Mouse (Mus musculus) heart, embryonic 14.5 days (tissue): ENCODE results near the gene Sh3glb1. TPM values are rescaled to one million over a fixed set of nuclear protein-coding genes. Genes with fewer than 3 reads are reported as not detected.

Experiments used
- ATAC-seq: fragments of 200-750 bp; cut with Nextera tagmentation; 2 replicates; pipeline ENCODE4 v1.8.0; 2017; ENCODE audit warnings: low read depth, moderate TSS enrichment; ENCODE audit not compliant: insufficient number of reproducible peaks, insufficient read depth, low FRiP score
- H3K27ac ChIP-seq, 2 experiments: fragments of 200-500 bp in 1 of 2; fragments of 300-500 bp in 1 of 2; sonication (generic) in 1 of 2; replicated peaks in 1 of 2; 2 replicates each; pipeline ENCODE4 v1.5.1; 2012 to 2014; ENCODE audit warnings: low read depth in 2 of 2, low read length in 2 of 2, control low read depth in 1 of 2, mild to moderate bottlenecking in 1 of 2, mixed read lengths in 1 of 2; ENCODE audit not compliant: control insufficient read depth in 1 of 2, insufficient read depth in 1 of 2
- H3K27me3 ChIP-seq: fragments of 300-500 bp; sonication (generic); 2 replicates; pipeline ENCODE4 v1.6.1; 2014; ENCODE audit warnings: mild to moderate bottlenecking, low read length, control low read depth; ENCODE audit not compliant: control insufficient read depth, insufficient read depth
- H3K36me3 ChIP-seq: fragments of 300-500 bp; sonication (generic); 2 replicates; pipeline ENCODE4 v1.6.1; 2014; ENCODE audit warnings: mild to moderate bottlenecking, control low read depth, low read length, mixed read lengths; ENCODE audit not compliant: control insufficient read depth, insufficient read depth
- H3K4me1 ChIP-seq, 2 experiments: fragments of 200-500 bp in 1 of 2; fragments of 300-500 bp in 1 of 2; sonication (generic) in 1 of 2; 2 replicates each; pipeline ENCODE4 v1.6.1; 2012 to 2014; ENCODE audit warnings: low read length in 2 of 2, control low read depth in 1 of 2, mixed read lengths in 1 of 2; ENCODE audit not compliant: control insufficient read depth in 2 of 2, insufficient read depth in 2 of 2
- H3K4me2 ChIP-seq: fragments of 300-500 bp; sonication (generic); 2 replicates; pipeline ENCODE4 v1.6.1; 2014; ENCODE audit warnings: mild to moderate bottlenecking, low read length
- H3K4me3 ChIP-seq, 2 experiments: fragments of 200-500 bp in 1 of 2; fragments of 300-500 bp in 1 of 2; sonication (generic) in 1 of 2; 2 replicates each; pipeline ENCODE4 v1.5.1; 2012 to 2014; ENCODE audit warnings: low read length in 2 of 2, mild to moderate bottlenecking in 2 of 2, control low read depth in 1 of 2, low read depth in 1 of 2, moderate library complexity in 1 of 2; ENCODE audit not compliant: control insufficient read depth in 1 of 2, insufficient read depth in 1 of 2
- H3K9ac ChIP-seq: fragments of 300-500 bp; sonication (generic); 2 replicates; pipeline ENCODE4 v1.6.1; 2014; ENCODE audit warnings: mild to moderate bottlenecking, low read length
- H3K9me3 ChIP-seq: fragments of 300-500 bp; sonication (generic); 2 replicates; pipeline ENCODE4 v1.6.1; 2016; ENCODE audit warnings: low read length, control low read depth; ENCODE audit not compliant: control insufficient read depth
- WGBS: fragments of 180-500 bp; shearing (Covaris S2); extraction: QIAGEN DNeasy Blood & Tissue Kit; methylation state at CpG from one replicate; pipeline ENCODE4 v1.1.7; 2014; 5-methylcytosine and 5-hydroxymethylcytosine counted together
- polyA plus RNA-seq: library from polyadenylated mRNA; unstranded; fragments of >200 nt; fragmentation: Nextera tagmentation; extraction: Ambion mirVana; gene quantifications from 2 replicates; pipeline ENCODE4 v1.2.1, GENCODE M21; 2014

Sh3glb1 gene
- polyA plus RNA-seq, 1 experiment from 2014 or later, result 154 TPM

DNA sequence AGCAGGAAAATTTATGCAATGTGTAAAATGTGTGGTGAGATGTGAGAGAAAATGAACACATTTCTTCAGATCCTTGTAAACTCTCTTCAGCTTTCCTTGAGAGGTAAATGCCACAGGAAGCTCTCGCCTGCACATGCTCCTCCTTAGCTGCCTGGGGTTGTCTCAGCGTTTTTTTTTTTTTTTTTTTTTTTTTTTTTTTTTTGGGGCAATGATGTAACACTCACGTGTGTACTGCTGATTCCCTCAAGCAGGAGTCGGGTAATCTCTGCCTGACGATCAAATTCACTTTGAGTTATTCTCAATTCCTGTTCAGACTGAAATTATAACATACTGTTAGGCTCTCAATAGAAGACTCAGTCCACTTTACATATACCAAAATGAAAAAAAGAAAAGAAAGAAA lies 23.0 kb downstream of the Sh3glb1 start:
- WGBS, result 64% methylated on average over 5 of the region's 5 CpGs
- Histone ChIP-seq H3K27me3 (no peaks in the 10 kb centered on the region), H3K4me1 (no peaks in the 10 kb centered on the region), H3K9ac (no peak overlapping the region), H3K27ac (no peak overlapping the region), H3K9me3 (no peaks in the 10 kb centered on the region), H3K4me2 (no peak overlapping the region), H3K4me3 (no peak overlapping the region), H3K36me3 (peaks cover 88% of the 10 kb centered on the region)
- ATAC-seq, result no peak

DNA sequence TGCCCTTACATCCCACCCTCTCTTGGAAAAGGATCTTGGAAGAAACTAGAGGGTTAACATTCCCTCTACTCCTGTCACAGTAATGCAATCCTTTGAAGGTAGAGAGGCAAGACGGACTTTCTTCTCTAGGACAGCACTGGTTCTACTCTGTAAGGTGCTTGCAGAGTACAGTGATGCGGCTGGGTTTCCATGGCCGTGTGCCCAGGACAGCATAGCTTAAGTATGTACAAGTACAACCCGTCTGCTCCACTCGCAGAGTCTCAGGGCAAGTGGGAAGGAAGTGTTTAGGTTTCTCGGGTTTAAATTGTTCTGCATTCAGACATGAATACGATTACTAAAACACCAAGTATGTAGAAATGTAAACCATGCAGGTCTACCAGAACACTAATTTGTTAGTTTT lies 25.2 kb downstream of the Sh3glb1 start:
- no peak overlapping the region for H3K4me2 ChIP-seq
- H3K4me1 ChIP-seq, result no peaks in the 10 kb centered on the region
- no peak overlapping the region for H3K9ac ChIP-seq
- 80% methylated on average over 7 of the region's 7 CpGs for WGBS
- H3K36me3 ChIP-seq, result peaks cover 91% of the 10 kb centered on the region
- no peaks in the 10 kb centered on the region for H3K27me3 ChIP-seq
- no peaks in the 10 kb centered on the region for H3K9me3 ChIP-seq
- H3K4me3 ChIP-seq, result no peak overlapping the region
- no peak for ATAC-seq
- H3K27ac ChIP-seq, result no peak overlapping the region

DNA sequence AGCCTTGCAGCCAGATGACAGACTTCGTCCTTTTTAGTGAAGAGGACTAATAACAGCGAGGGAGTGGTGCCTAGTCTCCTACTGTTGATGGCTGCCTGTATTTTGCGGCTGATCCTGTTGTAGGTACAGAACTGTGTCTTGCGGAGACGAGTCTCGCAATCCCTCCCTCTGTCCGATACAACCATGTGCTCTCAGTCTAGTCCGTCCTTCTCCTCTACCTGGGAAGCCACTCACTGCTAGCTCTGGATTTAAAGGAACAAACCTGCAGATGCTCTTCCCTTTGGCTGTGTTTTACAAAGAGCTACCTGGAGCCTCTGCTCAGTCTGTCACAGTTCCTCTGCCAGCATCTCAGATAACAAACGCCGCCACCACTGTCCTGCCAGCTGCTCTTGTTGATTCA lies 26.1 kb downstream of the Sh3glb1 start:
- no peak overlapping the region for H3K27ac ChIP-seq
- no peaks in the 10 kb centered on the region for H3K9me3 ChIP-seq
- ATAC-seq, result no peak
- no peaks in the 10 kb centered on the region for H3K27me3 ChIP-seq
- peaks cover 91% of the 10 kb centered on the region for H3K36me3 ChIP-seq
- no peak overlapping the region for H3K9ac ChIP-seq
- H3K4me3 ChIP-seq, result no peak overlapping the region
- 90% methylated on average over 10 of the region's 10 CpGs for WGBS
- H3K4me2 ChIP-seq, result no peak overlapping the region
- H3K4me1 ChIP-seq, result peaks cover 0 to 5% of the 10 kb centered on the region in 2 experiments; a peak in 1 of 4 replicates

DNA sequence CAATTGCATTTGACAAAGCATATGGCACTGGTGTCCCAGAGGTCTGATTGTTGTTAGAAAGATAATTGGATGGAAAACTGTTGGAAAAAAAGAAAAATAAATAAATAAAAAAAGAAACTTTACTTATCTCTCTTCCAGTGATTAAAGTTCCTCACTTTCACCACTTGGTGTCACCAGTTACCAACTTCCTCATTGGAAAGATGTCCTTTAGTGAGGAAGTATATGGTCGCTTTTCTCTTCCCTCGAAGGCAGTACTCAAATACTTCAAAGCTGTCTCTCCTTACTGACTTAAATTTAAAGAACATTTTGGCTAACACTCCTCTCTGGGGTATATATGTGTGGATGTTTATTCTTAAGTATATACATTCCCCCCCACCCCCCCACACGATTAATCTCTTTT lies 28.1 kb downstream of the Sh3glb1 start:
- Histone ChIP-seq H3K36me3 (peaks cover 89% of the 10 kb centered on the region), H3K27me3 (no peaks in the 10 kb centered on the region), H3K4me2 (no peak overlapping the region), H3K4me1 (peaks cover 0 to 6% of the 10 kb centered on the region in 2 experiments; a peak in 1 of 4 replicates), H3K27ac (no peak overlapping the region), H3K9me3 (no peaks in the 10 kb centered on the region), H3K4me3 (no peak overlapping the region), H3K9ac (no peak overlapping the region)
- 51% methylated on average over 3 of the region's 3 CpGs for WGBS
- no peak for ATAC-seq

DNA sequence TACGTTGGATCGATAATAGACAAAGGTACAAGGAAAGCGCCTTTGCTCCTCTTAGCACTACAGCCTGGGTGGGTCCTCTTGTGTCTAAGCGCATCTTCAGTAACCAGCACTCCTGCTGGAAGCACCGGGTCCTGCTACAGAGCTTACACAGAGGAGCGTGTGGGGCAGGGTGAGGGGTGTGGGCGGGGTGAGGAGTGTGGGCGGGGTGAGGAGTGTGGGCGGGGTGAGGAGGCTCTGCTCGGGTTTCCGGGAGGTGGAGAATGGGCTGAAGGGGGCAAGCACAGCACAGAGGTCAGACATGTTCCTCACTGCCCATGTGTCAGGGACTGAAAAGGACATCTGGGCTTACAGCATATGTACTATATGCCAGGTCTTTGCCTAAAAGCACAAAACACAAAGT lies 30.9 kb downstream of the Sh3glb1 start:
- peaks cover 82% of the 10 kb centered on the region for H3K36me3 ChIP-seq
- WGBS, result 26% methylated on average over 11 of the region's 11 CpGs
- no peak overlapping the region for H3K4me3 ChIP-seq
- ATAC-seq, result no peak
- H3K27me3 ChIP-seq, result no peaks in the 10 kb centered on the region
- H3K9ac ChIP-seq, result no peak overlapping the region
- peaks cover 0 to 6% of the 10 kb centered on the region in 2 experiments; a peak in 1 of 4 replicates for H3K4me1 ChIP-seq
- no peak overlapping the region for H3K4me2 ChIP-seq
- H3K9me3 ChIP-seq, result no peaks in the 10 kb centered on the region
- H3K27ac ChIP-seq, result no peak overlapping the region

DNA sequence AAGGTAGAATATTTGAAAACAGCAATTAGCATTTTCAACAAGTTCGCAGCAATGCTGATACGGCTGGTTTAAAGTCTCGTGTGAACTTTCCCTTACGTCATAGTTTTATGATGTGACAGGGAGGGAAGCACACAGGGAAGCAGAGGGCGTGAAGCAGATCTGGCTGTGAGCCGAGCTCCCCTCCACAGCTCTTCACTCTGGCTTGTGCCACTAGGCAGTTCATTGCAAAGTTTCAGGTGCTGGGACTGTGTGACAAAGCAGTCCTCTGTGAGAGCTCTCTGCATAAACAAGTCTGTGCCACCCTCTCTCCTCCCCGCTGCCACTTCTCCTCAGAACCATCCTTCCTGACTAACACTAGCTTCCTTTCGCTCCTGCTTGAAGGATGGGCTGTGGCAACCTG lies 31.9 kb downstream of the Sh3glb1 start:
- Histone ChIP-seq H3K4me3 (no peak overlapping the region), H3K9ac (no peak overlapping the region), H3K4me2 (no peak overlapping the region), H3K27me3 (no peaks in the 10 kb centered on the region), H3K36me3 (peaks cover 79% of the 10 kb centered on the region), H3K9me3 (no peaks in the 10 kb centered on the region), H3K27ac (no peak overlapping the region), H3K4me1 (peaks cover 0 to 6% of the 10 kb centered on the region in 2 experiments; a peak in 1 of 4 replicates)
- 83% methylated on average over 8 of the region's 8 CpGs for WGBS
- no peak for ATAC-seq

DNA sequence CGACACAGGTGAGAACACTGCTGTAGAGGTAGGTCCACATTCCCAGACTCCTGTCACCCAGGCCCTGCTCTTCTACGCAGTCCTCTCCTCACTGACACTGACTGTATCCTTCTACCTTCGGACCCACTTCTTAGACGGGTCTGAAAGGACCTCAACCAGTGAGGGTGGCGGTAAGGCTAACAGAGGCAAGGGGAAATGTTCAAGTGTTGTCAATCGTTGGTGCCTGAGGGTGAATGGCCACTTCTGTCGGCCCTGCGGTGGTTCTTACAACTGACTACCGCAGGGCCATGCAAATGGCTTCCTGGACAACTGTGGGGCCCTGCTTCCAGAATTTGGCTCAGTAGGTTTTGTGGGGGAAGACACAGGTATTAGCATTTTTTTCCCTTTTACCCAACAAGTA lies 32.5 kb downstream of the Sh3glb1 start:
- Histone ChIP-seq H3K4me1 (peaks cover 0 to 6% of the 10 kb centered on the region in 2 experiments; a peak in 1 of 4 replicates), H3K4me2 (no peak overlapping the region), H3K9ac (no peak overlapping the region), H3K4me3 (no peak overlapping the region), H3K27ac (no peak overlapping the region), H3K36me3 (peaks cover 73% of the 10 kb centered on the region), H3K27me3 (no peaks in the 10 kb centered on the region), H3K9me3 (no peaks in the 10 kb centered on the region)
- no peak for ATAC-seq
- WGBS, result 88% methylated on average over 9 of the region's 9 CpGs

DNA sequence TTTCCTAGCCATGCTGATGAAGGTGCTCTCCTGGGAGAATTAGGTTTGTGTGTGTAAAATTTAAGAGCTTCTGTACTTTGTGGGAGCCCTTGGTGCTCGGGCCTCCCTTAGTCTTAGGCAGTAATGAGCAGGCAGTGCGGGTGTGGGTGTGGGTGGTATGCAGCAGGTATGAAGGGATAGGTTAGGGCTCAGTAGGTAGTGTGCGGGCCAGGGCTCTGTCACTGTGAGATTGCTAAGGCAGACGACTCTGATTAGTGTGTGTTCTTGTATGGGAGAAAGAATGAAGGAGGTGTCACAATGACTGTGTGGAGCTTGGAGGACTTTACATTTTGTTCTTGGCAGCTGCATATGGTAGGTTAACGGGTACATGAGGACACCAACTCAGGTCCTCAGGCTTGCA lies 34.0 kb downstream of the Sh3glb1 start:
- H3K4me3 ChIP-seq, result no peak overlapping the region
- no peak for ATAC-seq
- no peak overlapping the region for H3K27ac ChIP-seq
- H3K36me3 ChIP-seq, result peaks cover 65% of the 10 kb centered on the region
- H3K27me3 ChIP-seq, result no peaks in the 10 kb centered on the region
- H3K4me2 ChIP-seq, result no peak overlapping the region
- peaks cover 0 to 6% of the 10 kb centered on the region in 2 experiments; a peak in 1 of 4 replicates for H3K4me1 ChIP-seq
- H3K9me3 ChIP-seq, result no peaks in the 10 kb centered on the region
- H3K9ac ChIP-seq, result no peak overlapping the region
- 78% methylated on average over 5 of the region's 5 CpGs for WGBS
